Mouse (Mus musculus) heart, adult 2 months (tissue): ENCODE data around the gene Syt6.

Experiments
- CTCF ChIP-seq: fragments of 200-600 bp; IDR thresholded peaks from 2 replicates; pipeline ENCODE4 v1.8.1; 2022; ENCODE audit warnings: antibody characterized with exemption, mild to moderate bottlenecking, moderate library complexity
- EP300 ChIP-seq: fragments of 200-500 bp; IDR thresholded peaks from 2 replicates; pipeline ENCODE4 v1.6.1; 2011; ENCODE audit warnings: low read depth, low read length, control low read depth; ENCODE audit not compliant: insufficient read depth
- POLR2A ChIP-seq: fragments of 200-500 bp; IDR thresholded peaks from 2 replicates; pipeline ENCODE4 v1.6.1; 2011; ENCODE audit warnings: mild to moderate bottlenecking, low read depth, low read length, control low read depth; ENCODE audit not compliant: insufficient read depth

DNA sequence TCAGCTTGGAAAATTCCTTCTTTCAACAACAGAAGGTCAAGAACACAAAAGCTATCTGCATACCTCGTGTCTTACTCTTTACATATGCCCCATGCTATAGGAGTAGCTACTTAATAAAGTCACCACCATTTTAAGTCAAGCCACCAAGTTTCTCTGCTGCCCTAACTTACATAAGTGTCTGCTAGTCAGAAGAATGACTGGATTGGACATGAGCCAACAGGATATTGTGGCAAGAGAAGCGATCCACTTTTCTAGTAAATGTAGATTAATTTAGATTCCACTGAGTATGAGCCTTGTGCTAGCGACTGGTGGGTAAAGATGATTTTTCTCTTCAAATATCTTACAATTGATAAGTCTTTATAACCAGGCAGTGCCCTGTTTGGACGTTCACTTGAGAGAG lies 58.8 kb downstream of the Syt6 start:
- TF ChIP-seq CTCF (no peak), POLR2A (no peak), EP300 (no peak)
